Mouse (Mus musculus): ENCODE data around the gene Bmper. TPM values are rescaled to one million over a fixed set of nuclear protein-coding genes. Genes with fewer than 3 reads are reported as not detected.

Bmper gene
- 1 to 10 TPM; 2.0 to 5.3 (median 3.0) TPM for total RNA-seq (2022)

DNA sequence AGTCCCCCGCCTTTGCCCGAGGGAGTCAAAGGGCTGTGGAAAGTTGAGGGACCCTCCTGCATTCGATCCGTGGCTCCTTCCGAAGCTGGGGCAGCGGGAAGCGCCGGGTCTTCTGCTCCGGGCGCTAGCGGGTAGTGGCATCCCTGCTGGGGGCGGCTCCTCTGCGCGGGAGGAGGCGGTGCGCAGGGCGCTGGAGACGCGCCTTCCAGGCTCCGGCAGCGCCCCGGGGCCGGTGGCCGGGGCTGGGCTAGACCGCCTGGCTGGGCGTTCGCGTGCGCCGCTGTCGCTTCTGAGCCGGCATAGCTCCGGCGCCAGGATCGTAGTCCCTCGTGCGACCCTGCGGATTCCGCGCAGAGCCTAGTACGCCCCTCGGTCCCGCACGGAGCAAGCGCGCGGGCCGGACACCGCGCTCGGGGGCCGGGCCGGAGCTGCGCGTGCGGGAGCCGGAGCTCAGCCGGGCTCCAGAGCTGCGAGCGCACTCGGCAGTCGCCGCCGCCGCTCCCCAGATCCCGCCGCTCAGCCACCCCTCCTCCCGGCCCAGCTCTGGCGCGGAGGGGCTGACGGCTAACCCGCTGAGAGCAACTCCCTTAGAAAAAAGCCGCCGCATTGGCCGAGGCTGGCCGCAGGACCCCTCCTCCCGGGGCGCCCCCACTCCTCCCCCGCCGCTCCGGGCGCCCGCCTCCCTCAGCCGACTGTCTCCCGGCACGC lies at the start of gene Bmper:
TSS of gene Bmper (plus strand) at position 236 of the 708 bp plus-strand sequence.
- DNase-seq (ENCODE audit: low spot score in 2 of 2), result peak; percentile 32 to 50

DNA sequence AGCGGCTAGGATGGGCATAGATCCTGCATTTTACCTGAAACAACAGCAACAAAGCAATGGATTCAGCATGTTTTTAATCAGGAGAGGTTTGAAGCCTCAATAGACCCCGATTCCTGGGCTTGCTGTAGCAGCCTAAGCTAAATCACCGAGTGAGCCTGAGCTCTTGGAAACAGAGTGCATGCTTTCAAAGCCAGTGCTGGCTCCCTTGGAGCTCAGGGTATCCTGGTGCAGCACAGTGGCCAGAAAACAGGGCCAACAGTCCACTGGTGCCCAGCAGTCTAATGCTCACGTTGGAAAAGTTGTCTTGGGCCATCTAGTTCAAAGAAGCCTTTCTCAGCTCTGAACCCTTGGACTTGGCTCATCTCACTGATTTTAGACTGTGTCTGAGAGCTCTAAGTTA lies 45.4 kb upstream of the Bmper start:
- DNase-seq (ENCODE audit: low spot score in 2 of 2), result no peak

DNA sequence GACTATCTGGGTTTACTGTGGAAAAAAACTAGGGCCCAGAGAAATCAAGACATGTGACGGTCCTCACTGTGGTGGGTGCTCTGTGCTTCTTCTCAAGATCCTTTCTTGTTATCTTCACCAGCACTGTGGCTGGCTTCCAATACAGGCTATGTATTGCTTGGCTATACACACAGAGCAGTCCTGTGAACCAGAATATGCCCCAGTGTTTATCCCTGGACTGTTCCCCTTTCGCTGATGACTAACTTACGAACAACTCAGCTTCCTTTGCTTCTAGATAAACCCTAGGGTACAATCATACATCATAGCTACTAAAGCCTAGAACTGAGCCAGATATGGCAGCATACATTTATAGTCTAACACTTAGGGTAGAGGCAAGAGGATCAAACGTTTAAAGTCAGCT lies 35.7 kb upstream of the Bmper start:
- no peak for DNase-seq (ENCODE audit: low spot score in 2 of 2)

DNA sequence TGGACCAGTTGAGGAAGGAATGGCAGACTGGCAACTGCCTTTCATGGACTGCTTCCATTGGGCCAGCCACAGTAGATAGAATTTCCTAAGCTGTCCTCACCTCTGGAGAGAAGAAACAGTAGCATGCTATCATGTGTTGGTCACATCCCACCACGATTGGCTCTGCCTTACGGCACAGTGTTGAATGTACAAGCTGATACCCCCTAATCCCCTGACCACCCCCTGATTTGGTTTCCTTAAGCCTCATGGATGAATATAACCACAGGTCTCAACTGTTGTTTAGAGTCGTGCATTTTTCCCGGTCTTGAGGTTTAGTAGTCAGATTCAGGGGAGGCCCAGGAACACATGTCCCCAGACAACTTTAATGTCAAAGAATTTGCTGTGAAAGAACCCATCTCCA lies 34.7 kb upstream of the Bmper start:
- no peak for DNase-seq (ENCODE audit: low spot score in 2 of 2)

DNA sequence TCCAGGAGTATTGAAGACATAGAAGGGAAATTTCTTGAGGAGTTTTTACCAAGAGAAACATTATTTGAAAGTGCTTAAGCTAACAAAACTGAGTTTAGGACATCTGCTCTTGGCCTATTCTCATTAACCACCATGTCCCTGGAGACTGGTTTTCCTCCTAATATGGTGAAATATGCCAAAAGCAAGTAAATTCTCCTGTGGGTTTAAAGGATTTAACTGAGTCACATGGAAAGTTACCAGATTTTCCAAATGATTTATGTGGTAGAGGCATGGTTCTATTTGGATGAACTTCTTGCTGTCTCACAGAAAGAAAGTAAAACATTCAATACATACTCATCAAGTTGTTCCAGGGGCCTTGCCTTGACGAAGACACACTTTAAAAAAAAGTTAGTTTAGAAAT lies 31.9 kb upstream of the Bmper start:
- no peak for DNase-seq (ENCODE audit: low spot score in 2 of 2)

DNA sequence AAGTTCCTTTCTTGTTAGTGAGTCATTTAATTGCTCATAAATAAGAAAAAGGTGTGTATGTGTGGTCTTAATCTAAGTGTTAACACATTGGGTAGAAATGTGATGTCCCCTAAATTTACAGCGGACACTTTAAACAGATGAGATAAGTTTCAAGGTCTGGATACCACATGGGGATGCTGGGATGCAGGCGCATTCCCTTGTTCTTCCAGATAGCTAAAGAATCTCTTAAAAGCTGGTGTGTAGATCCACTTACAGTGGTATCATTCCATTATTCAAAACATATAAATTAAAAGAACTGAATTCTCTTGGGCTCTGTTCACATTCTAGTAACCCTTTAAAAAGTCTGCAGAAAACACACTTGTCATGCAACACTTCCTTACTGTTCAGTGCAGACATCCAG lies 31.4 kb upstream of the Bmper start:
- DNase-seq (ENCODE audit: low spot score in 2 of 2), result no peak

DNA sequence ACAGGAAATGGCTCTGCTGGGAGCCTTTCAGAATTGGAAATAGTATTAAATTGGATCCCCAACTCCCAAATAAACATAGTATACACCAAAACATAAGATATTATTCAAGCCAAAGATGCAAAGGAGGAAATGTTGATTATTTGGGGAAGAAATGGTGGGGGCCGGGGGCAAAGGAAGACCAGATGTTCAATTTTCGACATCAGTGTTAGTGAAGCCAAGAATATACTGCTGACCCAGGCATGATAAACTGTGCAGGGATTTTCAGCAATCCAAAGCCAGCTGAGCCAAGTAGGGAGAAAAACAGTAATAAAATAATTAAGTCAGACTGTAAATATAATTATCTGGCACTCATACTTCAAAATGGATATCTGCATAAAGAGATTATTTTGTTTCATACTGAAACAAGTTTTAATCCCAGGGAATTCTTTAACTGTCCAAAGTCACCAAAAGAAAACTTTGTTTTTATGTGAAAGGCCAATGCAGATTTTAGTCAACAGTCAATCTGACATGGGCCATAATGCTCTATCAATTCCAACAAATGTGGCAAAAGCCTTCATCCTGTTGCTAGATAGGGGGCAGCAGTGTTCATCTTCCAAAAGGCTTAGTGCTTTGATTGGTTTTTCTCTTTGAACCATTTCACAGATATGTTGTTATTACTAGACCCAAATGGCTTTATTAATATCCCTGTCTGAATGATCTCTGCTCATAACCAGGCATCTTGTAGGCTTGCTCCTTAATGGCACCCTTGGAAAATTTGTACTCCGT lies 30.1 kb upstream of the Bmper start:
- DNase-seq (ENCODE audit: low spot score in 2 of 2), result no peak

DNA sequence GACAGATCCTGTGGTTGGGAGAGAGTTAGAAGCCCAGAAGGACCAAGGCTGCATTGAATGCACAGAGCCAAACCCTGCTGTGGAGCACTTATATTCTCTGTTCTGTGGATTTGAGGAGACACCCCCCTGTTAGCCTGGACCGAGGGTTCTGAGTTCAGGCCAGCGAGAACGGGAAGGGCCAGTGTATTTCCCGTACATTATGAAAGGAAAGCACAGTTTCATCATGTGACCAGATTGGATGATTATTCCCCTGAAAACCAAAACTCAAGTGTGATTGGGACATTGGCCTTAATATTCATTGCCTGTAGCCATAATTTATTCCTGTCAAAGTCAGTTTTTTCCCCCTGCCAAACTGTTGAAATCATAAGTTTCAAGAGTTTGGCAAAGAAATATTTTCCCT lies 23.9 kb upstream of the Bmper start:
- DNase-seq (ENCODE audit: low spot score in 2 of 2), result no peak

DNA sequence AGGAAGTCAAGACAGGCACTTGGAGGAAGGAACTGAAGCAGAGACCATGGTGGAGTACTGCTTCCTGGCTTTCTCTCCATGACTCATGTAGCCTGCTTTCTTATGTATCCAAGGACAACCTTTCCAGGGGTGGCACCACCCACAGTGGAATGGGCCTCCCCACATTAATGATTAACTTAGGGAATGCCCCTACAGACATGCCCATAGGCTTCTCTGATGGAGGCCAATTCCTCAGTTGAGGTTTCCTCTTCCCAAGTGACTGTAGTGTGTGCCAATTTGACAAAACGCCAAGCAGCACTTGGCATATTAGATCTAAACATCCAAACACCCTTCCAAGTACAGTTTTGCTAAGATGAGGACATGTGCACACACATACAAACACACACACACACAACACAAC lies 23.0 kb upstream of the Bmper start:
- DNase-seq (ENCODE audit: low spot score in 2 of 2), result no peak

DNA sequence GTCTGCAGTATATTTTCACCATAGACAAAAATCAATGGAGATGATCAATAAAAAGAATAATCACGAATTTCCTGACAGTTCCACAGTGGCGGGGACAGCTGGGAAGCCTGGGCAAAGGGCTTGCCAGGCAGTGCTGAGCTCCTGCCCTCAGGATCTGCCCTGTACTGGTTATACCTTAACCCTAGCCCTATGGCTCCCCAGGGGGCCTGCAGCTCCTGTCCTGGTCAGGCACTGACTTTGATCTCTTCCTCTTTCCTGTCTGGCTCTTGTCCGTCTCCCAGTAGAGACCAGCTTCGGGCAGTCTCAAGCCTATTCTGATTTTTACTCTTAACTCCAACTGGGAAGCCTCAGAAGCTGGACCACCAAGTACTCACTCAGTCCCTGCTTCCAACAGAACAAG lies 22.0 kb upstream of the Bmper start:
- DNase-seq (ENCODE audit: low spot score in 2 of 2), result no peak

DNA sequence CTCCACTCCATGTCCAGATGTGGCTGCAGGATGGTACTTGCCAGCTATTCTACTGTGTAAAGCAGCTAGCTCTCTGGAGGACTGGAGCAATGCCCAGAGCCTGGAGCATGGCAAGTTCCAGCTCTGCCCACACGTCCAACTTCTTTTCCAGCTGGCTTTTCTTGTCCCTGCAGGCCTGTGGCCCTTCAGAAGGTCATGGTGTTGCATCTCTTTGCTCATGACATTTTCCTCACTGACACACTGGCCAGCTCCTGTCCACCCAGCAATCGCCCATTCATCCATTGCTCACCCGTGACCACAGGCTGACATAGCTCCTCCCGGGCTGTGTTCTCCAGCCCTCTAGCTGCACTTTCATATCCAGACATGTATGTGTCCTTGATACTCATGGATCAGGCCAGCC lies 20.4 kb upstream of the Bmper start:
- DNase-seq (ENCODE audit: low spot score in 2 of 2), result no peak

DNA sequence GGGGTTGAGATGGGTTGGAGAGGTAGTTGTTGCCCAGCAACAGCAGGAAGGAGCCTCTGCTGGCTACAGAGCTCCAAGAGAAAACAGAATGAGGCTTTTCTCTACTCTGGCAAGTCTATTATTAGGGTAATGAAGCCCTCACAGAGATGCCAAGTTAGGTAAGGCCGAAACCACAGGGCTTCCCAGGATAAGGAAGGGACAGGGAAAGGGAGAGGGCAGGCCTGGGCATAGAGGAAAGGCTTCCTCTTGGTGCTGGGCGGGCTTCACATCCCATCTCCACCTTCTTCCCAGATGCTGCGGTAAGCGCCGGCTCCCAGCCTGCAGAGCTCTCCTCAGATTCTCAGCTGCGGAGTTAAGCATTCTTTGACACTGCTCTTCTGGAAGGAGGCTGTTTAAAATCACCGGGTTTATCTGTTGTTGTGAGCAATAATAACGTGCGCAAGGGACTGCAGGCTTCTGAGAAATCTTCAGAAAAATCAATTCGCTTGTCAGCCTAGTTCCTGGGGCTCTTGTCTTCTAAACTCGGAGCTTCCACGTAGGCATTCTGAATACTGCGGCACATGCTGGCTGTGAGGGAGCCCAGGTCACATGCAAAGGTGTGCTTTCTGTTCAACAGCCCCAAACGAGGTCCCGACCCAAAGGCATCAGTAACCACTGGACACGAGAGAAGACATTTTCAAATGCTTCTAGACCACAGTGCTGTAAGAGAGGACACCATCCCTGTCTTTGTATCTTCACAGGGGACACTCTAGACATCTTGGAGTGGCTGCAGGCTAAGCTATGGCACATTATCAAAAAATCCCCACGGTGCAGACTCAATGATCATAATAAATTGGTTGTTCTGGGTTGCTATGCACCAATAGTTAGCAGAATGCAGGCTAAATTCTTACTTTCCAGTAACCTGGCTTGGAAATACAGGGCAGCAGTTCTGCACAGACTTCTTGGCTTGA lies 18.3 kb upstream of the Bmper start:
- DNase-seq (ENCODE audit: low spot score in 2 of 2), result no peak

DNA sequence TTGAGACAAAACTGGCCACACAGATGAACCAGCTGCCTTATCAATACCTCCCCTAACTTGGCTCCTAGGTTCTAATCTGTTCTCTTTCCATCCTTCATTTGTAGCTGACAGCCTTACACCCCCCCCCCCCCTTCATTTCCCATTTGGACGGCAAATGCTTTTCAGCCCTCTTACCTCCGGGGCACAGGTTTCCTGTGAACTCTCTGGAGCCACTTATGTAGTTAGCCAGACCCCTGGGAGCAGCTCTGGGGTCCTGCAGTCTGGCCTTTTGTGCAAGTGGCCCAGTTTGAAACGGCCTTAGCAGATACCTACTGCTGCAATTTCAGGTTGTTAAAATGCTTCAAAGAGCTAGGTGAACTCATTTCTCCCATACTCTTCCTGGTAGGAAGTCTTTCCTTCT lies 17.6 kb upstream of the Bmper start:
- no peak for DNase-seq (ENCODE audit: low spot score in 2 of 2)

DNA sequence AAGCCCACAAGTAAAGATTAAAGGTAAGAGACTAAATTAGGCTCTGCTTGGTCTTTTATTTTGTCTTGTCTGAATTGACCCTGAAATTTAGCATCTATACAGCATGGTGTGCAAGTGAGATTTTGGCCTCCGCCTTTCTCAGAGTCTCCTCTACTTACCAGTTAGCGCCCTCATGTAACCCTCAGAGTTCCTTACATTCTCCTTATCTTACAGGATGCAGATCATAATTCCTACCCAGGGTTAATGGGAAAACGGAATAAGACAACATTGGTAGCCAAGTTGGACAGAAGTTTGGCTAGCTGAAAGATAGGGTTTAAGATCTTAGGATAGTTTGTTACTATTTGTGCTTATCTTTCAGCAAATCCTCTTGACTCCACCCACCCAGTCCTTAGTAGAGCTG lies 17.1 kb upstream of the Bmper start:
- no peak for DNase-seq (ENCODE audit: low spot score in 2 of 2)

DNA sequence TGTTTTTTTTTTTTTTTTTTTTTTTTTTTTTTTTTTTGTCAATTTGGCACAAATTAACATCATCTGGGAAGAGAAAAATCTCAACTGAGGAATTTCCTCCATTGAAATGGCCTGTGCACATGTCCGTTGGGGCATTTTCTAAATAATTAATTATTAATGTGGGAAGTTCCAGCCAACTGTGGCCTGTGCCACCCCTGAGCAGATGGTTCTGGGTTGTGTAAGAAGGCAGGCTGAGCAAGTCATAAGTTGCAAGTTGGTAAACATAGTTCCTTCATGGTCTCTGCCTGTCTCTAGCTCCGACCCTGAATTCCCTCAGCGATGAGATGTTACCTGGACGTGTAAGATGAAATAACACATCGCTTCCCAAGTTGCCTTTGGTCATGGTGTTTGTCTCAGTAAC lies 16.7 kb upstream of the Bmper start:
- no peak for DNase-seq (ENCODE audit: low spot score in 2 of 2)

DNA sequence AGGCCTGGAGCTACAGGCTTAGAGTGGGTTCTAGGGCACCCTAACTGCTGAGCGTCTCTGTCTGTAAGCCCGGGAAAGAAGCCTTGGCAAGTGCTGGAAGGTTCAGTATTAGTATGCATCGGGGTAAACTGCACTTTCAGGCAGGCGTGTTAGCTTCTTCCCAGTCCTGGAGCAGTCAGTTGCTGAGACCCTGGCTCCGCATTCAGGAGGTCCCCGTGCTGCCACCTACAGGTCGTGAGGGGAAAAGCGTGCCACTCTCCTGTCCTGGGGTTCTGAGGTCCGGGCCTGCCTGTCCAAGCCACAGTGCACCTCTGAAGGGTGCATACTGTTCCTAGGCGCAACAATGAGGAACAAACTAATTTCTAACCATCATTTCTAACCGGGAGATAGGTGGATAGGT lies 10.6 kb upstream of the Bmper start:
- peak; percentile 48 to 58 for DNase-seq (ENCODE audit: low spot score in 2 of 2)

DNA sequence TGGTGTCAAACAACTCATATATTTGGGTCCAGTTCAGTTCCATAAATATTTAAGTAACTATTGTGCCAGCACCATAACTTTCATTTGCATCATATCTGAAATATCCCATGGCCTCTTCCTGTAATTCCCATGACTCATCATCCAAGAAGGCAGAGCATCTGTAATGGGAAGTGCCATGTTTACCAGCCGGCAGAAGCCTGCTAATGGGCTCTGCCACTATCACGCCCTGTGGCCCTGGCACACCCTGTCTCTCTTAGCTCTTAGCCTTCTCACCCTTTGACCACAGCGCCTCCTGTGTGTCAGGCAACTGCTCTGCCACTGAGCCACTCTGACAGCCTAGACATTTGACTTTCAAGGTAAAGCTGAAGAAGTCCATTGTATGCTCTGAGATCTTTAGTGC lies 3.1 kb upstream of the Bmper start:
- DNase-seq (ENCODE audit: low spot score in 2 of 2), result no peak

DNA sequence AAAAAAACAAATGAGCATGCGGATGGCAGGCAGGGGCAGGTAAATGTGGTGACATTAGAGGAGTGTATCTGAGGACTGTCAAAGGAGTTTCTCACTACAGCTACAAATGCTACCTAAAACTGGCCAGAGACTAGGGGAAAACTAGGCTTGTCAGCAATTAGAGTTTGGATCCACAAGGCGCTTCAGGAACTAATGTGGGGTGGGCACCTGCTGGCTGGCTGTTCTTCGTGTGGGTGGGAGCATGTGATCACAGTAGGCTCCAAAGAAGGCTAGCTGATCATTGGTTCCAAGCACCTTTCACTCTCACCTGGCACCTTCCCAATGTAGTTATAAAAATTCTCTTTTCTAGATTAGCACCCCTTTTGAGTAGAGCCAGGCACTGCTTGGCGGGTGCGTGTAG lies 900 bp upstream of the Bmper start:
- DNase-seq (ENCODE audit: low spot score in 2 of 2), result no peak

DNA sequence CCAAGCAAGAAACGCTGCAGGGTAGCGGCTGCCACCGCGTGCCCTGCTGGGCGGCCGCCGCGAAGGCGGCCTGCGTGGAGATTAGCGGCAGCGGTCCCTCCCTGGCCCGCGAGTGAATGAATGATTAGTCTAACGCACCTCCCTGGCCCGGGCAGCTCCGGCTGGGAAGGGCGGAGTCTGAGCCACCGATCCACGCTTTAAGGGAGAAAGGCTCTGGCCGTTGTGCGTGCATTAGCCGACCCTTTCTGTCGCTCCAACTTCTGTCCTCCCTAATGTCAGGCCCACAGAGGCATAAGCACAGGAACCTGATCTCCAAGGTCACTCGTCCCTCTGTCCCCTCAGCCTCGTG lies 410 bp upstream of the Bmper start:
- DNase-seq (ENCODE audit: low spot score in 2 of 2), result peak in 1 of 2 experiments; percentile 25

DNA sequence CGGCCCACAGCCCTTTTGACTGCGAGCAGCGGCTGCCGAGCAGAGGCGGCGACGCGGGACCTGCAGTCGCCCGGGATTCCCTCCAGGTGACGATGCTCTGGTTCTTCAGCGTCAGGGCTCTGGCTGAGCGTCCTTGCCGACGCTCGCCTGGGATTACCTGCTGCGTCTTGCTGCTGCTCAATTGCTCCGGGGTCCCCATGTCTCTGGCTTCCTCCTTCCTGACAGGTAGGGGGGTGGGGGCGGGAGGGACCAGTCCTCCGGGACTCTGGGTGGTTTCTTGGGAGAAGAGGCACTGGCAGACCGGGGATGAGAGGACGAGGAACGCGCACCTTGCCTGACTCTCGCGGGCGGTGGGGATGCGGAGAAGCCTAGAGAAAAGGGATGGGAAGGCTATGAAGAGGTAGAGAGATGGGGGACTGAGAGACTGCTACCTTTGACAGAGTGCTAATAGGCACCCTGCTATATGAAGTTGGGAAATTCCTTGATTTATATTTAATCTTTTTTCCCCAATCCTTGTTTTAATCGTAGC lies 737 bp downstream of the Bmper start:
- no peak for DNase-seq (ENCODE audit: low spot score in 2 of 2)

DNA sequence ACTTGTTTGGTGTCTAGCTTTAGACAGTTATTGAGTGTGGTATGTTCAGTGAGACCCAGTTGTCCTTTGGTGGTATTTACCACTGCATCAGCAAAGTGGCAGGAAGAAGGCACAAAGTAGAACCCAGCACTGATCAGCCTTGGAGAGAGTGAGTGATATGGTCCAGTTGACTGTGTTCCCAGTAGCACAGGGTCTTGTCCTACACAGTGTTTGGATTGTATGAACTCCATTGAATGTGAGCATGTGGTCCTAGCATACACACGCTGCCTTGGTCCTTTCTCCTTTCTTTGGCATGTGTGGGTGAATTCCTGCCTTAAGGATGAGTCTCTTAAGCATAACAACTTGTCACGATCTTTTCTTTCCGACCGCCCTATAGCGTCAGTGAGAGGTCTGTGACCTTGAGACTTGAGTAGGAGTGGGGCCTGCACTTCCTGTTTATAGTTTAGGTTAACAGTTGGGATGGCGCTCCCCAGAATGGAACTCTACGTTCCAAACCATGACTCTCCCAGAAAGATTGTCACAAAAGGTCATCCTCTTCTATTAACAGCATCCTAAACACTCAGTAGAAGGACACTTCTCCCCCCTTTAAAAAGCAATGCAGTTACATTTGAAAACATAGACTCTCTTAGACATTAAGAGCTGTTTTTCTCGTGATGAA lies 10.7 kb downstream of the Bmper start:
- DNase-seq (ENCODE audit: low spot score in 2 of 2), result no peak
